Mouse (Mus musculus): ENCODE measurements at regions not wholly inside any gene's neighbourhood (a gene's known extent, or its start where the extent isn't known, plus 50 kb on each side); places are given as distances from the start of the nearest gene placed in this dataset.

DNA sequence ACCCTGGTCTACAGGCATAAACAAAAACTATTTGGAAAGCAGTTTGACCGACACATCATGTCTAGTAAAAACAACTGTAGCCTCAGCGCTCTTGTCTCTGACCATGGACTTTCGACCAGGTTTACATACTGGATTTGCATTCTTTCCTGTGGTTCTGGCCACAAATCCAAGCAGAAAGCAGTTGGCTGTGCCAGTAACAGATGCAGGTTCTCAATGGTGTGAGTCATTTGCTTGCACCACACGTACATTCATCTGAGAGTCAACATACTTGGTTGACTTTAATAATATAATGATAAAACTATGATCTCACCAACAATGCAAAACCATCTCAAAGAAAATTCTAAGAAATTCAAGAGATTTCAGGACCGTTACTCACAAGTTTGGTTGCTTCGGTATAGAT, 207.1 kb downstream of the Efnb2 start:
- no peak for DNase-seq

DNA sequence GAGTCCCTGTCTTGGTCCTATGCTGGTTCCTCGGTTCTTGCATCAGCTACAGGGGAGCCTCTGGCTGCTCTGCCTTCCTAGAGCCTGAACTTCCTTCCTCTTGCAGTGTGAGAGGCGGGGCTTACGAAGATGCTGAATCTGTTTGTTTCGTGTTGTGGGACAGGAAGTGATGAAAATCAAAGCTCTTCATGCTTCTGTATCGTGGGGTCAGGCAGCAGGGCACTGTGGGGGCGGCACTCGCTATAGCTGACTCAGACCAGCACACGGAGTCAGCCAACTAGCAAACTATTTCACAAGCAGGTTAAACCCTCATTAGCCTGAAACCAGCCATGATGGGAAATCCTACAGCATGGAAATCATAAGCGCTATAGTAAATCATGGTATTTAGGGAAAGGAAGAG, 208.8 kb downstream of the Efnb2 start:
- no peak overlapping the region for H3K4me3 ChIP-seq (replicated peaks; ENCODE audit: extremely low read depth, low read depth, low read length)
- no peaks in the 10 kb centered on the region for H3K4me1 ChIP-seq (ENCODE audit: control insufficient read depth, insufficient read depth, low read length)
- WGBS = 57% methylated on average over 9 of the region's 9 CpGs
- no peak for DNase-seq
- TF ChIP-seq POLR2A (IDR thresholded peaks at IDR 0.05; ENCODE audit: borderline replicate concordance, extremely low read depth, low read depth, low read length) = no peak
- TF ChIP-seq CTCF (IDR thresholded peaks at IDR 0.05; ENCODE audit: insufficient read depth, low read length) = no peak

More for the DNA sequence above, 207.1 kb downstream of the Efnb2 start:
- 75% methylated on average over 6 of the region's 6 CpGs for WGBS
- Histone ChIP-seq H3K4me1 (ENCODE audit: control insufficient read depth, insufficient read depth, low read length) (no peaks in the 10 kb centered on the region), H3K4me3 (replicated peaks; ENCODE audit: extremely low read depth, low read depth, low read length) (no peak overlapping the region)
- TF ChIP-seq CTCF (IDR thresholded peaks at IDR 0.05; ENCODE audit: insufficient read depth, low read length) (no peak), POLR2A (IDR thresholded peaks at IDR 0.05; ENCODE audit: borderline replicate concordance, extremely low read depth, low read depth, low read length) (no peak)

DNA sequence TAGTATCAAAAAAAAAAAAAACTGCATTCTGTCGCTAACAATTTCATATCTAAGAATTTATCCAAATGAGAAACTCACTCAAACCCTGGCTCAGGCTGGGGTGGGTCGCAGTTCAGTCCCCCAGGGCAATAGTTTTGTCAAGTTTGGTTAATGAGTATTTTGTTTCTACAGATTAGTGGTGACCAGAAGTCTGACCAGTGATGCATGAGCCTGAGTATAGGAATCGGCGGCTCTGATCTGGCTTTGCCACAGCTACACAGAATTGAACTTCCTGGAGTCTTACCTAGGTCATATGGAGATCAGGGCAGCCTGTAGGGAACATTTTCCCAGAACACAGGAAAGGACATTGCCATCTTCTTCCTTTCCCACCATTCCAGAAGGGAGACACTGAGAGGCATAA, 212.1 kb downstream of the Efnb2 start:
- no peak for TF ChIP-seq POLR2A (IDR thresholded peaks at IDR 0.05; ENCODE audit: borderline replicate concordance, extremely low read depth, low read depth, low read length)
- 94% methylated on average over 4 of the region's 4 CpGs for WGBS
- DNase-seq = no peak
- H3K4me1 ChIP-seq (ENCODE audit: control insufficient read depth, insufficient read depth, low read length) = no peaks in the 10 kb centered on the region
- no peak overlapping the region for H3K4me3 ChIP-seq (replicated peaks; ENCODE audit: extremely low read depth, low read depth, low read length)

DNA sequence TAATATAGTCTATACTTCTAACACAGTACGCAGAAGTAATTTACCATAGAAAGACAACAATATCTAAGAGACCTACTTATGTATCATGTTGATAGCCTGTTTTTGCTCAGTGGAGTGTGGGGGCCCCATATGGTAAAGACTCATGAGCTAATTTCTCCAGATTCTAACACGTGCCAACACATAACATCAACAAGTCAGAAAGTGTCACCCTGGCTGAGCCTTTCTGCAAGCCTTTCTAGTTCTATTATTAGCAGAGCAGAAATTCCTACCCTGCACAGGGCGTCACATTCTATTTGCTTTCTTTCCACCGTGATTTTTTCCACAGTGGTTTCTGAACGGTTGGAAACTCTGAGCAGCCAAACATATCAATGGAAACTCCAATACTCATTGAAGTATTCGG, 219.5 kb downstream of the Efnb2 start:
- WGBS = 62% methylated on average over 6 of the region's 6 CpGs
- no peak for DNase-seq
- Histone ChIP-seq H3K4me1 (ENCODE audit: control insufficient read depth, insufficient read depth, low read length) (no peaks in the 10 kb centered on the region), H3K4me3 (replicated peaks; ENCODE audit: extremely low read depth, low read depth, low read length) (no peak overlapping the region)
- TF ChIP-seq POLR2A (IDR thresholded peaks at IDR 0.05; ENCODE audit: borderline replicate concordance, extremely low read depth, low read depth, low read length) (no peak), CTCF (IDR thresholded peaks at IDR 0.05; ENCODE audit: insufficient read depth, low read length) (no peak)

DNA sequence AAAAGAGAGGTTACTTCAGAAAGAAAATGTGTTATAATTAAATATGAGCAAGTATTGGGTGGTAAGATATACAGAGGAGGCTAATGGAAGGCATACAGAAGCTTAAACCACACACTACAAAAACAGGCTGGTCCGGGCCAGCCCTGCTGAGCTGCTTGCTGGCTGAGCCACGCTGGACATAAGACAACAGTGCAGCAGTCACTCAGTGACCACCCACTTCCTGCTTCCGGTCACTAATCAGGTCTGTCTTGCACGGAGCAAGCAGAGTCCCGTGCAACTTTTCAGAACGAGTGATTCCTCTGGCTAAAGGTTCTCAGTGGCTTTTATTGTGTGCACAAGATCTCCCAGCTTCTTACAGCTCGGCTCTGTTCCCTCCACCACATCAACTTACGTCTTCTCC, 220.1 kb downstream of the Efnb2 start:
- DNase-seq = no peak
- WGBS = 8% methylated on average over 8 of the region's 8 CpGs
- no peaks in the 10 kb centered on the region for H3K4me1 ChIP-seq (ENCODE audit: control insufficient read depth, insufficient read depth, low read length)
- H3K4me3 ChIP-seq (replicated peaks; ENCODE audit: extremely low read depth, low read depth, low read length) = no peak overlapping the region
- TF ChIP-seq CTCF (IDR thresholded peaks at IDR 0.05; ENCODE audit: insufficient read depth, low read length) = no peak
- TF ChIP-seq POLR2A (IDR thresholded peaks at IDR 0.05; ENCODE audit: borderline replicate concordance, extremely low read depth, low read depth, low read length) = no peak

DNA sequence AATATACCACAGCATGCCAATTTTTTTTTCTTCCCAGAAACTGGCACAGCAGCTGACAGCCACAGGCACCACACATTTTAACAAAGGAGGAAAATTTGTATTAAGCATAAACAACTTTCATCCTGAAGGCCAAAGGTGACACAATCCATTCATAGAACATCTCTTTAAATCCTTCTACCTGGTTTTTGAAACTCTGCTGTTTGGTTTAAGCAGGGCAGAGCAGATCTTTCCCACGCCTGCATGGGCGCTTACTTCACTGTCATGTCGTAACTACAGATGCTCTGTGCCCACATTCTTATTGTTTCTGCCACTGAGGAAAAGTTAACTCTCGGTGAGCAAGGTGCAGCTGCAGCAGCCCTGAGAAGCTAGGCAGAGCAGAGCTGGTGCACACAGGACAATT, 234.8 kb downstream of the Efnb2 start:
- DNase-seq = no peak
- Histone ChIP-seq H3K4me1 (ENCODE audit: control insufficient read depth, insufficient read depth, low read length) (no peaks in the 10 kb centered on the region), H3K4me3 (replicated peaks; ENCODE audit: extremely low read depth, low read depth, low read length) (no peak overlapping the region)
- TF ChIP-seq CTCF (IDR thresholded peaks at IDR 0.05; ENCODE audit: insufficient read depth, low read length) (no peak), POLR2A (IDR thresholded peaks at IDR 0.05; ENCODE audit: borderline replicate concordance, extremely low read depth, low read depth, low read length) (no peak)
- 65% methylated on average over 4 of the region's 4 CpGs for WGBS

DNA sequence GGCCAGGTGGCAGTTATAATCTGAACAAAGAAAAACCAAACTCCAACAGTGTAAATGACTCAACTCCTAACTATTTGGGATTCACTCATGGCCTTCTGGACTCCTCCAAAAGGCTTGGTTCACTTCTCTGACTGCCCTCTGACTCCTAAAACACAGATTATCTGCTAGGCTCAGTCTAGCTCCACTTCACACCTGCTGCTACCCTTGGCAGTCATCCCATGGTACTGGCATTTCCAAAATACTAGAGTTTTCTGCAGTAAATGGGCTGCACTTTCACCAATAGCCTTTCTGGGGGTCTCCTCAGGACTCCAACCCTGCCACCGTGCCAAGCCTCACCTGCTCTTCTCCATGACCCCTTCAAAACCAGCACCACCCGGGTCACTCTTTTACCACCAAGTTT, 237.6 kb downstream of the Efnb2 start:
- WGBS = 96% methylated on average over 2 of the region's 2 CpGs
- no peak for DNase-seq
- no peak overlapping the region for H3K4me3 ChIP-seq (replicated peaks; ENCODE audit: extremely low read depth, low read depth, low read length)
- TF ChIP-seq CTCF (IDR thresholded peaks at IDR 0.05; ENCODE audit: insufficient read depth, low read length) (no peak), POLR2A (IDR thresholded peaks at IDR 0.05; ENCODE audit: borderline replicate concordance, extremely low read depth, low read depth, low read length) (no peak)
- H3K4me1 ChIP-seq (ENCODE audit: control insufficient read depth, insufficient read depth, low read length) = no peaks in the 10 kb centered on the region

DNA sequence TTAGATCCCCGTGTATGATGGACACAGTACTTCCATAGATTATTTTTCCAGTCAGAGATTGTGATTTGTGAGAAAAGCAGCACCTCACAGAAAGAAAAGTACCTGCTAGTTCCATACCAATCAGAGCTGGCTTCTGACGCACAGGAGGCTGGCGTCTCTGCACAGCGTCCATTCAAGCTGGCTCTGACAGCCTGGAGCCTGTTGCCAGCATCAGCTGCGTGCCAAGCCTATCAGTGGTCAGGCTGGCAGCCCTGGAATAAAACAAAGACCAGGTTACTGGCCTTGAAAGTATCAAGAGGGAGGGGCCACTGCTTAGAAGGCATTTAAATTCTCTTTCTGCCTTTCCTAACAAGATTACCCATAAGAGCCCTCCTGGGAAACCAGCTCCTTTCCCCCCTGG, 239.3 kb downstream of the Efnb2 start:
- DNase-seq = no peak
- H3K4me3 ChIP-seq (replicated peaks; ENCODE audit: extremely low read depth, low read depth, low read length) = no peak overlapping the region
- WGBS = 80% methylated on average over 5 of the region's 5 CpGs
- H3K4me1 ChIP-seq (ENCODE audit: control insufficient read depth, insufficient read depth, low read length) = no peaks in the 10 kb centered on the region
- TF ChIP-seq POLR2A (IDR thresholded peaks at IDR 0.05; ENCODE audit: borderline replicate concordance, extremely low read depth, low read depth, low read length) = no peak
- TF ChIP-seq CTCF (IDR thresholded peaks at IDR 0.05; ENCODE audit: insufficient read depth, low read length) = no peak

DNA sequence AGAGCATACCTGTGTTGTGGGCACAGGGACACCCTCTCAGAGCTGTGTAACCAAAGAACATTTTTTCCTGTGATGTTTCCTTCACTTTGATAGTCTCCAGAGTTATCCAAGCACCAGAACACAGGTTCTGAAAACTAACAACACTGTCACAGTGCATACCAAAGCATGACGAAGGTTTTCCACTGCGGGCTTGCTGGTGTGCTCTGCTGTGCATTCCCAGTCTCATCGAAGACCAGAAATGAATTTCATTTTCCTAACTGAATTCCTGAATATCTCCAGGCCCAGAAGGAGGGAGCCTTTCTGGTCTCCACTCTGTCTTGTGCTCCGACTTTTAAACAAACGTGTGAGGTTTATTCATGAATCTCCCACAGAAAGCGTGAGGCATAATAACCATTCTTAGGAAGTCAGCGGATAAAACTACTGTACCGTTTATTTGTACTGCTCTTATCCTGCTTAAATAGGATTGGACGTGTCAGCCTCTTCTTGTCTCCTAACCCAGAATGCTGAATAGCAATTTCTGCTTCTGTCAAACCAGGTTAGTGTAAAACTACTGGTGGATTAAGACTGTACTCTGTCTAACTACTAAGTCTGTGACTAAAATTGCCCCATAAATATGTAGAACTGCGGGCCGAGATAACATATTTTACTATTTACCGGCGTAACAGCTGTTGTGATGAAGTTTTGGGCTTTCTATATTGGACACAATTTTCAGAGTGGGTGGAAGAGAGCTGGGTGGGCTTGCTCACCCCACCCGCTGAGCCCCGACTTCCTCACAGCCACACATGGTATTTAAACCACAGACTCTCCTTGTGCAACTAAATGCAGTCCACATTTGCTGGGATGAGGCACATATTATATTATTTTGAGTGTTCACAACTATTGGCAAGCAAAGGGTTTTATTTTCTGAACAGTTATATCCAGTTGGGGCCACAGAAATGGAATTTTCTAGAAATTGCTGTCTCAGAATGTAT, 241.4 kb downstream of the Efnb2 start:
- DNase-seq = no peak
- no peaks in the 10 kb centered on the region for H3K4me1 ChIP-seq (ENCODE audit: control insufficient read depth, insufficient read depth, low read length)
- 76% methylated on average over 15 of the region's 15 CpGs for WGBS
- no peak overlapping the region for H3K4me3 ChIP-seq (replicated peaks; ENCODE audit: extremely low read depth, low read depth, low read length)
- no peak for TF ChIP-seq POLR2A (IDR thresholded peaks at IDR 0.05; ENCODE audit: borderline replicate concordance, extremely low read depth, low read depth, low read length)
- TF ChIP-seq CTCF (IDR thresholded peaks at IDR 0.05; ENCODE audit: insufficient read depth, low read length) = no peak

DNA sequence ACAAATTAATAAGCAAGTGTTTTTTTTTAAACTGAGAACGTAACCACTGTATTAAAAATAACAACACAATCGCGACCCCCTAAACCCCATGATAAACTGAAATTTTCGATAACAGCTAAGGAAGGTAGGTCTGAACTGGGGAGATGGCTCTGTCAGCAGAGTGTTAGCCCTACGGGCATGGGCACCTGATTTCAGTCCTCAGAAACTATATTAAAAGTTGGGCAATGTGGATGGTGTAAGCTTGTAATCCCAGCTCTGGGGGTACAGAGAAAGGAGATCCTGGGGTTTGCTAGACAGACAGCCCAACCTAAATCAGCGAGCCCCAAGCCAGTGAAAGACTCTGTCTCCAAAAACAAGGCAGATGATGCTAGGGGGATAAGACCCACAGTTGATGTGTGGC, 242.1 kb downstream of the Efnb2 start:
- no peak for DNase-seq
- no peak overlapping the region for H3K4me3 ChIP-seq (replicated peaks; ENCODE audit: extremely low read depth, low read depth, low read length)
- H3K4me1 ChIP-seq (ENCODE audit: control insufficient read depth, insufficient read depth, low read length) = no peaks in the 10 kb centered on the region
- no peak for TF ChIP-seq POLR2A (IDR thresholded peaks at IDR 0.05; ENCODE audit: borderline replicate concordance, extremely low read depth, low read depth, low read length)
- no peak for TF ChIP-seq CTCF (IDR thresholded peaks at IDR 0.05; ENCODE audit: insufficient read depth, low read length)
- WGBS = 96% methylated on average over 6 of the region's 6 CpGs
